Mouse (Mus musculus) neural tube, embryonic 13.5 days (tissue): ENCODE measurements at regions not wholly inside any gene's neighbourhood (a gene's known extent, or its start where the extent isn't known, plus 50 kb on each side); places are given as distances from the start of the nearest gene placed in this dataset.
A peak's percentile ranks its signal among the peaks of the same experiment; 100 is the strongest.

Experiments used
- ATAC-seq: fragments of 200-750 bp; cut with Nextera tagmentation; 2 replicates; pipeline ENCODE4 v1.8.0; 2017; ENCODE audit warnings: low read depth, mild to moderate bottlenecking, moderate TSS enrichment, moderate library complexity
- H3K27ac ChIP-seq: fragments of 300-500 bp; sonication (generic); replicated peaks from 2 replicates; pipeline ENCODE4 v1.5.1; 2015; ENCODE audit warnings: moderate library complexity, mild to moderate bottlenecking, inconsistent platforms
- H3K27me3 ChIP-seq: fragments of 300-500 bp; sonication (generic); 2 replicates; pipeline ENCODE4 v1.6.1; 2015; ENCODE audit warnings: mild to moderate bottlenecking, inconsistent platforms
- H3K36me3 ChIP-seq: fragments of 300-500 bp; sonication (generic); 2 replicates; pipeline ENCODE4 v1.6.1; 2015; ENCODE audit warnings: mild to moderate bottlenecking, inconsistent platforms
- H3K4me1 ChIP-seq: fragments of 300-500 bp; sonication (generic); replicated peaks from 2 replicates; pipeline ENCODE4 v1.6.1; 2015; ENCODE audit warnings: inconsistent platforms
- H3K4me2 ChIP-seq: fragments of 300-500 bp; sonication (generic); 2 replicates; pipeline ENCODE4 v1.6.1; 2015; ENCODE audit warnings: inconsistent platforms, mild to moderate bottlenecking, moderate library complexity
- H3K4me3 ChIP-seq: fragments of 300-500 bp; sonication (generic); 2 replicates; pipeline ENCODE4 v1.5.1; 2015; ENCODE audit warnings: mild to moderate bottlenecking, inconsistent platforms
- H3K9ac ChIP-seq: fragments of 300-500 bp; sonication (generic); 2 replicates; pipeline ENCODE4 v1.6.1; 2015; ENCODE audit warnings: moderate library complexity, mild to moderate bottlenecking, inconsistent platforms
- H3K9me3 ChIP-seq: fragments of 300-500 bp; sonication (generic); 2 replicates; pipeline ENCODE4 v1.6.1; 2016; ENCODE audit warnings: inconsistent platforms
- WGBS: fragments of 180-500 bp; shearing (Covaris S2); methylation state at CpG from one replicate; pipeline ENCODE4 v1.1.7; 2015; 5-methylcytosine and 5-hydroxymethylcytosine counted together

GRCm38 (mm10) chr6:127241693-127242425, 89.9 kb upstream of the Ccnd2 start:
- 69% methylated on average over 14 of the region's 14 CpGs for WGBS
- H3K9ac ChIP-seq = no peak overlapping the region
- H3K27ac ChIP-seq = no peak overlapping the region
- H3K36me3 ChIP-seq = no peaks in the 10 kb centered on the region
- no peak for ATAC-seq
- H3K4me1 ChIP-seq = no peaks in the 10 kb centered on the region
- no peak overlapping the region for H3K4me3 ChIP-seq
- no peaks in the 10 kb centered on the region for H3K9me3 ChIP-seq
- H3K4me2 ChIP-seq = no peak overlapping the region
- H3K27me3 ChIP-seq = no peaks in the 10 kb centered on the region

GRCm38 (mm10) chr6:127243032-127243431, 91.0 kb upstream of the Ccnd2 start:
- no peak for ATAC-seq
- Histone ChIP-seq H3K4me1 (no peaks in the 10 kb centered on the region), H3K36me3 (no peaks in the 10 kb centered on the region), H3K9me3 (no peaks in the 10 kb centered on the region), H3K4me3 (no peak overlapping the region), H3K4me2 (no peak overlapping the region), H3K27me3 (no peaks in the 10 kb centered on the region), H3K27ac (no peak overlapping the region), H3K9ac (no peak overlapping the region)
- 81% methylated on average over 2 of the region's 2 CpGs for WGBS

- WGBS = 81% methylated on average over 4 of the region's 4 CpGs
- H3K4me1 ChIP-seq = peaks cover 10% of the 10 kb centered on the region
- H3K27me3 ChIP-seq = 0 out of 2 replicates have a peak, but pooled peaks cover 7% of the 10 kb centered on the region
- no peak overlapping the region for H3K4me3 ChIP-seq
- no peaks in the 10 kb centered on the region for H3K9me3 ChIP-seq
- H3K9ac ChIP-seq = no peak overlapping the region
- no peak overlapping the region for H3K4me2 ChIP-seq
- no peak for ATAC-seq
- no peak overlapping the region for H3K27ac ChIP-seq
- H3K36me3 ChIP-seq = no peaks in the 10 kb centered on the region
Observed at GRCm38 (mm10) chr6:127245814-127246440, 93.9 kb upstream of the Ccnd2 start.

GRCm38 (mm10) chr6:127246730-127247129, 94.7 kb upstream of the Ccnd2 start:
- Histone ChIP-seq H3K36me3 (no peaks in the 10 kb centered on the region), H3K27me3 (peaks cover 14% of the 10 kb centered on the region; the same call in 1 of the 2 replicates), H3K9me3 (no peaks in the 10 kb centered on the region), H3K4me1 (peaks cover 18% of the 10 kb centered on the region), H3K27ac (no peak overlapping the region), H3K4me3 (no peak overlapping the region), H3K9ac (no peak overlapping the region), H3K4me2 (no peak overlapping the region)
- no peak for ATAC-seq
- WGBS = 20% methylated on average over 7 of the region's 7 CpGs

GRCm38 (mm10) chr6:127247343-127247742, 95.3 kb upstream of the Ccnd2 start:
- 10% methylated on average over 5 of the region's 5 CpGs for WGBS
- no peak overlapping the region for H3K4me3 ChIP-seq
- H3K27ac ChIP-seq = no peak overlapping the region
- no peaks in the 10 kb centered on the region for H3K36me3 ChIP-seq
- peaks cover 24% of the 10 kb centered on the region for H3K4me1 ChIP-seq
- peaks cover 14% of the 10 kb centered on the region; the same call in 1 of the 2 replicates for H3K27me3 ChIP-seq
- ATAC-seq = no peak
- no peak overlapping the region for H3K4me2 ChIP-seq
- no peaks in the 10 kb centered on the region for H3K9me3 ChIP-seq
- H3K9ac ChIP-seq = no peak overlapping the region

- ATAC-seq = no peak
Observed at GRCm38 (mm10) chr6:127250181-127250873, 98.3 kb upstream of the Ccnd2 start.

GRCm38 (mm10) chr6:127250874-127251670, 99.1 kb upstream of the Ccnd2 start:
- WGBS = 6% methylated on average over 11 of the region's 11 CpGs
- no peak overlapping the region for H3K4me3 ChIP-seq
- H3K36me3 ChIP-seq = no peaks in the 10 kb centered on the region
- H3K27me3 ChIP-seq = peaks cover 14% of the 10 kb centered on the region; the same call in 1 of the 2 replicates
- 0 out of 2 replicates have a peak, but pooled peaks have one; percentile 11 for ATAC-seq
- H3K9ac ChIP-seq = no peak overlapping the region
- no peak overlapping the region for H3K27ac ChIP-seq
- peaks cover 28% of the 10 kb centered on the region for H3K4me1 ChIP-seq
- no peaks in the 10 kb centered on the region for H3K9me3 ChIP-seq
- peak overlapping the region; percentile 9 for H3K4me2 ChIP-seq

More at GRCm38 (mm10) chr6:127250181-127250873, 98.3 kb upstream of the Ccnd2 start:
- WGBS = 11% methylated on average over 8 of the region's 8 CpGs
- H3K36me3 ChIP-seq = no peaks in the 10 kb centered on the region
- peaks cover 14% of the 10 kb centered on the region; the same call in 1 of the 2 replicates for H3K27me3 ChIP-seq
- H3K4me2 ChIP-seq = no peak overlapping the region
- peaks cover 28% of the 10 kb centered on the region for H3K4me1 ChIP-seq
- H3K27ac ChIP-seq = no peak overlapping the region
- no peak overlapping the region for H3K9ac ChIP-seq
- H3K4me3 ChIP-seq = no peak overlapping the region
- no peaks in the 10 kb centered on the region for H3K9me3 ChIP-seq

- ATAC-seq = peak; percentile 55; the same call in 1 of the 2 replicates
- H3K27me3 ChIP-seq = peaks cover 14% of the 10 kb centered on the region; the same call in 1 of the 2 replicates
- H3K9ac ChIP-seq = 0 out of 2 replicates have a peak overlapping the region, but pooled peaks have one; percentile 1
- no peak overlapping the region for H3K27ac ChIP-seq
- WGBS = 3% methylated on average over 5 of the region's 5 CpGs
- peak overlapping the region; percentile 9 for H3K4me2 ChIP-seq
- no peaks in the 10 kb centered on the region for H3K36me3 ChIP-seq
- H3K9me3 ChIP-seq = no peaks in the 10 kb centered on the region
- no peak overlapping the region for H3K4me3 ChIP-seq
- H3K4me1 ChIP-seq = peaks cover 28% of the 10 kb centered on the region
Observed at GRCm38 (mm10) chr6:127251671-127251985, 99.6 kb upstream of the Ccnd2 start.

- ATAC-seq = peak; percentile 27; the same call in 1 of the 2 replicates
- 7% methylated on average over 3 of the region's 3 CpGs for WGBS
- Histone ChIP-seq H3K4me3 (no peak overlapping the region), H3K9ac (0 out of 2 replicates have a peak overlapping the region, but pooled peaks have one; percentile 1), H3K36me3 (no peaks in the 10 kb centered on the region), H3K9me3 (no peaks in the 10 kb centered on the region), H3K27me3 (peaks cover 14% of the 10 kb centered on the region; the same call in 1 of the 2 replicates), H3K4me1 (peaks cover 28% of the 10 kb centered on the region), H3K4me2 (peak overlapping the region; percentile 9), H3K27ac (no peak overlapping the region)
Observed at GRCm38 (mm10) chr6:127252000-127252721, 100.2 kb upstream of the Ccnd2 start.

- Histone ChIP-seq H3K36me3 (no peaks in the 10 kb centered on the region), H3K27ac (no peak overlapping the region), H3K4me3 (no peak overlapping the region), H3K4me1 (peaks cover 28% of the 10 kb centered on the region), H3K27me3 (peaks cover 10% of the 10 kb centered on the region; the same call in 1 of the 2 replicates), H3K9ac (no peak overlapping the region), H3K4me2 (no peak overlapping the region), H3K9me3 (no peaks in the 10 kb centered on the region)
- no peak for ATAC-seq
- WGBS = 89% methylated on average over 3 of the region's 3 CpGs
Observed at GRCm38 (mm10) chr6:127253935-127254334, 101.9 kb upstream of the Ccnd2 start.
